Mouse (Mus musculus) spleen, adult 12 weeks (tissue): ENCODE results near the gene Tulp2.

Source experiments
- DNase-seq: peaks from one replicate; pipeline ENCODE4 v3.0.0; 2022; ENCODE audit warnings: low spot score

Tulp2 gene

DNA sequence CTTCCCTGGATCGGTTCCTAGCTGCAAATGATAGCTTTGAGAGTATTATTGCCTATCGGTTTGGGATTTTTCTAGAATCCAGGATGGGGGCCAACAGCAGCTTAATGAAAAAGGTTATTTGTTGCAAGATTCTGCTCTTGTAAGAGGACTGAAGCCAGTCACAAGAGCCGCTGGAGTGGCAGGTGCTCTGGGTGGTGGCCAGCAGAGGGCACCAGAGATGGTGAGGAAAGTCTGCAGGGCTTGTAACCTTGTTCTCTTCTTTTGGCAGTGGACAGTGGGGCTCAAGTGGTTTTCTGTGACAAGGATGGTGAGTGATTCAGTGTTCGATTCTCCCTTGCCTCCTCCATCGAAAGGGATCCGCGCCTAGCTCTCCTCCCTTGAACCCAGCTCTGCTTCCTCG is 74.1 kb downstream of the Tulp2 start:
- DNase-seq, result peak; percentile 66

GRCm38 (mm10) chr7:45558907-45559306 is 77.2 kb downstream of the Tulp2 start:
- DNase-seq, result no peak

- no peak for DNase-seq
These were observed 78.6 kb downstream of the Tulp2 start for GRCm38 (mm10) chr7:45560241-45560640.

GRCm38 (mm10) chr7:45560843-45561623 is 79.4 kb downstream of the Tulp2 start:
- peak; percentile 66 for DNase-seq

GRCm38 (mm10) chr7:45561624-45562520 is 80.2 kb downstream of the Tulp2 start:
- no peak for DNase-seq

GRCm38 (mm10) chr7:45564811-45565210 is 83.1 kb downstream of the Tulp2 start:
- no peak for DNase-seq

DNA sequence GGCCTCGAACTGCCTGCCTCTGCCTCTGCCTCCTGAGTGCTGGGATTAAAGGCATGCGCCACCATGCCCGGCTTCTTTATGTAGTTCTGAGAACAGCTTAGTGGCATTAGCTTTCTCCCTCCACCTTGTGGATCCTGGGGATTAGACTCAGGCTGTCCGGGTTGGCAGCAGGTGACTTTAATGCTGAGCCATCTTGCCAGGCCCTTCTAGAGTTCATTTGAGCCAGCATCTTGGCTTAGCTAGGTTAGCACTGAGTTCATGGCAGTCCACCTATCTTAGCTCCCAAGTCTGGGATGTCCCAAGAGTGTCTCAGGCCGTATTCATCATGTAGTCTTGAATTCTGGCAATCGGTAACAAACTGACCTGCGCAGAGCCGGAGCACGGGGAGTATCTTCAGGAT is 83.8 kb downstream of the Tulp2 start:
- no peak for DNase-seq

- DNase-seq, result no peak
These were observed 85.6 kb downstream of the Tulp2 start for GRCm38 (mm10) chr7:45567112-45567779.

DNA sequence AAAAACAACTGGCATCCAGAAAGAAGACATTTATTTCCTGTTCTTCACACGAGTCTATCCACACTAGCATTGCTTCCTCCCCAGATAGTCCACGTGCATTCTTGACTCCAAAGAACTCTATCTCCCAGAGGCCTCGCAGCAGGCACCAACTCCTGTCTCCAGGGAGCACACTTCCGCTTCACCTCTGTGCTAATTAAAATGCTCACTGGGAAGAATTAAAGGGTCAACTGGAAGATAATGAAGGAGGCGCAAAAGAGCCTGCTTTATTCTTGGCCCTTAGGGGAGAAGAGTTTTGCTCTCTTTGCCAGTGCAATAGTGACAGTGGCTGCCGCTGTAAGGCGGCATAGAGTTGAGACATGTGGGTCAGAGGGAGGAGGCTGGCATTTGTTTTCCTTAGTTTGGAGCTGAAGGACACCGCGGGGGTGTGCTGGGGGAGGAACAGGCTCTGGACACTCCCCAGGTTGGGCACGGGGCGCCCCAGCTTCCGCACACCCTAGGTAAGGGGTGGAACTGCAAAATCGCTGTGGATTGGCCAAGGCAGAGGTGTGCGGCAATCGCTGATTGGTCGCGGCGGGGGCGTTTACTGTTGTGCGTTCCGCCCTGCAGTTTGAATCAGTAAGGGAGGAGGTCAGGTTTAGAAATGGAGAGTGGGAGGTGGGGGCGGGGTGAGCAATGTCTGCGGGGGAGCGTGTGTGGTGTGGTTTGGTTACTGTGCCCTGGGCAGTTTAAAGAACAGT is 86.3 kb downstream of the Tulp2 start:
- peak; percentile 61 for DNase-seq

DNA sequence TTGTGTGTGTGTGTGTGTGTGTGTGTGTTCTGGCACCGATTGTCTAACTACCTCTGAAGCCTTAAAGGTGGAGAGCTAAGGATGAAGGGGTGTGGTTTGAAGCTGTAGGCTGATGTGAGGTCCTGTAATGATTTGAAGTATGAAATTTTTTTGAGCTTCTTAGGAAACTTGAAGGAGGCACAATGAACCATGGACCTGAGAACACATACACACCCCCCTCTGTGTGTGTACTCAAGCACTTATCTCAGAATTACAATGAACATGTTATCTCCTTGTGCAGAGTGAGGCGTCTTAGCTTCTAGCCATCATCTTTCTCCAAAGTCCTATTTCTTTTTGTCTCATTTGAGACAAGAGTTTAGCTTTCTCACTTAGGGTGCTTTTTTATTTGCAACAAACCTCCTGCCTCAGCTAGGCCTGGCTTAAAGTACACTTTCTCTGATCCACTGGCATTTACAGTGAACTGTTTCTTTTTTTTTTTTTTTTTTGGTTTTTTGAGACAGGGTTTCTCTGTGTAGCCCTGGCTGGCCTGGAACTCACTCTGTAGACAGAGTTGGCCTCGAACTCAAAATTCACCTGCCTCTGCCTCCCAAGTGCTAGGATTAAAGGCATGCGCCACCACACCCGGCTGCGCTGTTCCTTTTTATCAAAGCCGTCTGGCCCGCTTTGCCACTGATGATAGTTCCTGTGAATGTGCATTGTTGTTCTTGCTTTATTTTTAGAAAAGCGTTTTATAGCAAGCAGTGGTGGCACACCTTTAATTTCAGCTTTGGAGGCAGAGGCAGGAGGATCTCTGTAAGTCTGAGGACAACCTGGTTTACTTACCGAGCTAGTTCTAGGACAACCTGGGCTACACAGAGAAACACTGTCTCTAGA is 87.2 kb downstream of the Tulp2 start:
- DNase-seq, result no peak

GRCm38 (mm10) chr7:45570103-45570741 is 88.5 kb downstream of the Tulp2 start, which contains the start of gene Bcat2:
Gene Bcat2, plus strand, starts transcription at chr7:45570153.
- DNase-seq, result peak; percentile 66

DNA sequence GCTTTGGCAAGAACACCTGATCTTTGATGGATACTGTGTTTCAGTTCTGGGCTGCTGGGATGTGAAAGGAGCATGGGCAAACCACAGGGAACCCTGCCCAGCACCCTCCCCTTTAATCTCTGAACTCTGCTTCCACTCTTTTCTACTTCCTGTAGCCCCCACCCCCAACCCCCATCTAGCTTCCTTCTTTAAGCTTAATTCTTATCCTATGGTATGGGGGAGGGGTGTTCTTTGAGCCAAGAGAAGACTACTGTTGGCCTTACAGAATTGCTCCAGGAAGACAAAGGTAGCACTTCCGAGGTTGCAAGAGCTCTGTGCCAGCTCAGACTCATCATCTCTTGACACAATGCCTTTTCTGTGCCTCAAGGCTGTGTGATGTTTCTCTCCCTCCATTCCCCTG is 90.3 kb downstream of the Tulp2 start:
- no peak for DNase-seq
